16 mouse cellular contexts compared by ENCODE assay signal in the genomic region with DNA sequence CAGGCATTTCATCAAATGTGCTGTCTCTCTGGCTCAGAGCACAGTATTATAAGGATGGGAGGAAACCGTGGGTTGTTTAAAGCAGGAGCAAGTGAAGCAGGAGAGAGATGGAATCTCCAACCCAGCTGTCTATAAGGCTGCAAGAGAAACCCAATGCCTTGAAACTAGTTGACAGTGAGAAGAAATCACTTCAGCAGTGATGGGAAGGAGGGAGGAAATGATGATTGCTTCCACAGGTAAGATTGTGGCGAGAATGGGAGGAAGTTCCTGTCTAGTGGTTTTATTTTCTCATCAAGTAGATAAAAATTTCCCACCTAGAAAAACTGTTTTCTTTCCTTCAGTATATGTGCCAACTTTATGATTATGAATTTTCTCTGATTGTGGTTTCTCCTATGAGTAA.
"Had no signal": no experiment of that assay in that cellular context is flagged by ENCODE, and none has a peak within 500 bp of the region (broad histone marks: within the 10 kb centered on the region; RNA-seq: fewer than 3 reads in every experiment).

No protein-coding gene starts in this region.

- H3K36me3 ChIP-seq: limb, embryonic 15.5 days; liver, embryonic 12.5 days; lung, embryonic 15.5 days; midbrain, embryonic 12.5 days; neural tube, embryonic 12.5 days had no signal

- H3K27me3 ChIP-seq: limb, embryonic 15.5 days; liver, embryonic 12.5 days; lung, embryonic 15.5 days; megakaryocyte, embryonic 14.5 days; midbrain, embryonic 12.5 days; neural tube, embryonic 12.5 days had no signal

- H3K4me2 ChIP-seq: limb, embryonic 15.5 days; liver, embryonic 12.5 days; lung, embryonic 15.5 days; midbrain, embryonic 12.5 days; neural tube, embryonic 12.5 days had no signal

- DNase-seq: kidney, adult 9 months; kidney, postnatal 36 days; layer of hippocampus, postnatal 36 days; lung, postnatal 14 days; thymus, postnatal 4 days had no signal

- H3K9me3 ChIP-seq: limb, embryonic 15.5 days; liver, embryonic 12.5 days; lung, embryonic 15.5 days; midbrain, embryonic 12.5 days; neural tube, embryonic 12.5 days had no signal

- ATAC-seq: liver, embryonic 12.5 days had no signal

- H3K9ac ChIP-seq: limb, embryonic 15.5 days; liver, embryonic 12.5 days; lung, embryonic 15.5 days; midbrain, embryonic 12.5 days; neural tube, embryonic 12.5 days had no signal

- H3K4me3 ChIP-seq: layer of hippocampus, adult 2 months; limb, embryonic 15.5 days; liver, embryonic 12.5 days; lung, embryonic 15.5 days; megakaryocyte, embryonic 14.5 days; midbrain, embryonic 12.5 days; myocyte; neural tube, embryonic 12.5 days had no signal

- H3K27ac ChIP-seq: kidney, postnatal 0 days; layer of hippocampus, adult 2 months; limb, embryonic 15.5 days; liver, embryonic 12.5 days; lung, embryonic 15.5 days; macrophage; midbrain, embryonic 12.5 days; neural tube, embryonic 12.5 days; stomach, postnatal 0 days had no signal

- H3K4me1 ChIP-seq: limb, embryonic 15.5 days; midbrain, embryonic 12.5 days; neural tube, embryonic 12.5 days had no signal
